Mouse (Mus musculus) activated CD4-positive, CD25-positive, alpha-beta regulatory T cell, adult 4 months (primary cell): ENCODE data around the gene Bsg. TPM values are rescaled to one million over a fixed set of nuclear protein-coding genes. Genes with fewer than 3 reads are reported as not detected.

Source experiments
- ATAC-seq: one replicate; pipeline ENCODE4 v1.8.0; 2017
- polyA plus RNA-seq, 2 experiments: library from polyadenylated mRNA; unstranded; fragments of 100-300 nt; shearing (Covaris generic); gene quantifications; one replicate each; pipeline ENCODE4 v1.2.1; 2017

Bsg gene
- polyA plus RNA-seq, 2 experiments from 2014 or later = 135 to 157 TPM

GRCm38 (mm10) chr10:79705951-79706350 is 1.7 kb downstream of the Bsg start:
- ATAC-seq = no peak

GRCm38 (mm10) chr10:79706406-79707094 is 2.3 kb downstream of the Bsg start:
- no peak for ATAC-seq

- ATAC-seq = no peak
These were observed 2.9 kb downstream of the Bsg start for GRCm38 (mm10) chr10:79707162-79707561.

GRCm38 (mm10) chr10:79707759-79708158 is 3.5 kb downstream of the Bsg start:
- no peak for ATAC-seq

- ATAC-seq = no peak
These were observed 4.4 kb downstream of the Bsg start for GRCm38 (mm10) chr10:79708668-79709067.

GRCm38 (mm10) chr10:79709307-79709706 is 5.0 kb downstream of the Bsg start:
- ATAC-seq = no peak

- no peak for ATAC-seq
These were observed 7.7 kb downstream of the Bsg start for GRCm38 (mm10) chr10:79712029-79712428.

- ATAC-seq = no peak
These were observed 8.3 kb downstream of the Bsg start for GRCm38 (mm10) chr10:79712499-79713126.

- no peak for ATAC-seq
These were observed 8.9 kb downstream of the Bsg start for GRCm38 (mm10) chr10:79713163-79713562.

- ATAC-seq = no peak
These were observed 10.7 kb downstream of the Bsg start for GRCm38 (mm10) chr10:79714996-79715395.

GRCm38 (mm10) chr10:79716254-79716987 is 12.1 kb downstream of the Bsg start, which contains the start of gene Hcn2:
TSS of gene Hcn2 (plus strand) at chr10:79716634.
- no peak for ATAC-seq

GRCm38 (mm10) chr10:79716988-79717355 is 12.7 kb downstream of the Bsg start:
- ATAC-seq = no peak

GRCm38 (mm10) chr10:79717640-79718357 is 13.5 kb downstream of the Bsg start:
- no peak for ATAC-seq

- ATAC-seq = no peak
These were observed 16.8 kb downstream of the Bsg start for GRCm38 (mm10) chr10:79721089-79721488.

- ATAC-seq = no peak
These were observed 18.8 kb downstream of the Bsg start for GRCm38 (mm10) chr10:79723047-79723446.

- ATAC-seq = no peak
These were observed 19.4 kb downstream of the Bsg start for GRCm38 (mm10) chr10:79723692-79724091.

GRCm38 (mm10) chr10:79726090-79726489 is 21.8 kb downstream of the Bsg start:
- ATAC-seq = no peak

GRCm38 (mm10) chr10:79728323-79729249 is 24.3 kb downstream of the Bsg start:
- ATAC-seq = no peak

GRCm38 (mm10) chr10:79729357-79729965 is 25.2 kb downstream of the Bsg start:
- no peak for ATAC-seq

GRCm38 (mm10) chr10:79732500-79732899 is 28.2 kb downstream of the Bsg start:
- ATAC-seq = no peak

GRCm38 (mm10) chr10:79733847-79734246 is 29.6 kb downstream of the Bsg start:
- ATAC-seq = no peak
